ENCODE assay signal across 13 mouse cellular contexts in the genomic region with DNA sequence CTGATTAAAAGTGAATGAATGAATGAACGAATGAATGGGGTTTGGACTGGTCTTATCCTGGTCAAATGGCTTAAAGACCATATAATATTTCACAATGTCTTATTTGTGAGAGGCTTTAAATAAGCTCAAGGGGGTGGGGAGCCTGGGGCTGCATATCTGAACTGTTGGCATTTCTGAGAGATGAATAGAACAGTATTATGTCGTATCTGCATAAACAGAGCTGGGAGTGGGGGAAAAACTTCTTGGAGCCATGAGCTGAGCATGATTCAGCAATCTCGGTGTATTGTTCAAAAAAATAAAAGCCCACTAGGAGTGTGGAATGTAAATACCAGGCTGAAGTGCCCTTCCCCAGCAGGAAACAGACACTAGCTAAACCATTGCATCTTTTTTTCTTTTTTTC.
DNase-seq lines count a peak whose midpoint lies in the region; ATAC-seq and TF ChIP-seq lines count a peak whose summit lies in the region.
"Had no signal": no experiment of that assay in that cellular context is flagged by ENCODE, and none has a peak within 500 bp of the region (broad histone marks: within the 10 kb centered on the region; RNA-seq: fewer than 3 reads in every experiment).

No protein-coding gene starts in this region.

- peaks cover 12% of the 10 kb centered on the region for H3K4me1 ChIP-seq in forebrain, embryonic 12.5 days
- peaks cover 17% of the 10 kb centered on the region for H3K4me1 ChIP-seq in forebrain, embryonic 10.5 days
- no peaks in the 10 kb centered on the region for H3K4me1 ChIP-seq in neural tube, embryonic 14.5 days (ENCODE audit: control insufficient read depth, insufficient read depth, low read length)
- H3K4me1 ChIP-seq in neural tube, embryonic 15.5 days, result no peaks in the 10 kb centered on the region
- no peaks in the 10 kb centered on the region for H3K4me1 ChIP-seq in stomach, postnatal 0 days (replicated peaks; ENCODE audit: control insufficient read depth, insufficient read depth)

- no peak for TF ChIP-seq EP300 in stomach, postnatal 0 days (optimal IDR thresholded peaks at IDR 0.05)

- H3K27me3 ChIP-seq in forebrain, embryonic 12.5 days, result no peaks in the 10 kb centered on the region
- no peaks in the 10 kb centered on the region for H3K27me3 ChIP-seq in forebrain, embryonic 10.5 days (ENCODE audit: poor library complexity, severe bottlenecking)
- H3K27me3 ChIP-seq in neural tube, embryonic 14.5 days (ENCODE audit: control insufficient read depth, insufficient read depth, low read length), result no peaks in the 10 kb centered on the region
- no peaks in the 10 kb centered on the region for H3K27me3 ChIP-seq in neural tube, embryonic 15.5 days (replicated peaks)
- no peaks in the 10 kb centered on the region for H3K27me3 ChIP-seq in stomach, postnatal 0 days (ENCODE audit: control insufficient read depth, insufficient read depth, low read length)

- WGBS in forebrain, embryonic 12.5 days, result 22% methylated on average over 3 of the region's 3 CpGs
- 49% methylated on average over 3 of the region's 3 CpGs for WGBS in forebrain, embryonic 10.5 days
- 39% methylated on average over 3 of the region's 3 CpGs for WGBS in neural tube, embryonic 14.5 days
- WGBS in neural tube, embryonic 15.5 days, result 51% methylated on average over 3 of the region's 3 CpGs
- WGBS in stomach, postnatal 0 days, result 19% methylated on average over 3 of the region's 3 CpGs

- no peak overlapping the region for H3K4me3 ChIP-seq in forebrain, embryonic 12.5 days (replicated peaks)
- H3K4me3 ChIP-seq in forebrain, embryonic 10.5 days, result no peak overlapping the region
- no peak overlapping the region for H3K4me3 ChIP-seq in neural tube, embryonic 14.5 days (ENCODE audit: low read depth, low read length)
- no peak overlapping the region for H3K4me3 ChIP-seq in neural tube, embryonic 15.5 days (replicated peaks)
- no peak overlapping the region for H3K4me3 ChIP-seq in stomach, postnatal 0 days (ENCODE audit: low read depth, low read length)

- H3K4me2 ChIP-seq in forebrain, embryonic 12.5 days, result no peak overlapping the region
- no peak overlapping the region for H3K4me2 ChIP-seq in neural tube, embryonic 14.5 days (ENCODE audit: low read depth, low read length)
- no peak overlapping the region for H3K4me2 ChIP-seq in neural tube, embryonic 15.5 days
- no peak overlapping the region for H3K4me2 ChIP-seq in stomach, postnatal 0 days (replicated peaks; ENCODE audit: low read depth)

- no peaks in the 10 kb centered on the region for H3K9me3 ChIP-seq in forebrain, embryonic 12.5 days
- H3K9me3 ChIP-seq in forebrain, embryonic 10.5 days, result no peaks in the 10 kb centered on the region
- H3K9me3 ChIP-seq in neural tube, embryonic 14.5 days (ENCODE audit: control insufficient read depth, low read length), result no peaks in the 10 kb centered on the region
- no peaks in the 10 kb centered on the region for H3K9me3 ChIP-seq in neural tube, embryonic 15.5 days (replicated peaks)
- no peaks in the 10 kb centered on the region for H3K9me3 ChIP-seq in stomach, postnatal 0 days (ENCODE audit: control insufficient read depth, low read length)

- peak; percentile 42; the same call in 1 of the 2 replicates for ATAC-seq in forebrain, embryonic 12.5 days (ENCODE audit: low FRiP score)
- peak; percentile 15; the same call in 1 of the 2 replicates for ATAC-seq in neural tube, embryonic 14.5 days (ENCODE audit: low read depth)
- no peak for ATAC-seq in neural tube, embryonic 15.5 days (ENCODE audit: low FRiP score)
- ATAC-seq in stomach, postnatal 0 days (ENCODE audit: low FRiP score, low TSS enrichment), result peak; percentile 76

- H3K27ac ChIP-seq in forebrain, embryonic 12.5 days, result no peak overlapping the region
- H3K27ac ChIP-seq in forebrain, embryonic 10.5 days, result no peak overlapping the region
- H3K27ac ChIP-seq in neural tube, embryonic 14.5 days (ENCODE audit: low read depth, low read length), result no peak overlapping the region
- H3K27ac ChIP-seq in neural tube, embryonic 15.5 days (replicated peaks), result no peak overlapping the region
- H3K27ac ChIP-seq in stomach, postnatal 0 days (replicated peaks), result no peak overlapping the region
- H3K27ac ChIP-seq: macrophage had no signal

- TF ChIP-seq CTCF in stomach, postnatal 0 days (IDR thresholded peaks at IDR 0.05; ENCODE audit: low read depth), result no peak

- DNase-seq in forebrain, embryonic 10.5 days (ENCODE audit: extremely low spot score, low spot score), result no peak
- DNase-seq in lung, postnatal 36 days, result peak; percentile 47
- DNase-seq in stomach, postnatal 0 days (ENCODE audit: low spot score), result peak; percentile 27
- DNase-seq in kidney, postnatal 10 days, result no peak
- DNase-seq in urinary bladder, postnatal 25 days (ENCODE audit: low spot score), result no peak
- DNase-seq: adrenal gland, adult 8-10 months; B cell, adult 2 months; retina, postnatal 1 day; thymus, postnatal 36 days had no signal

- no peaks in the 10 kb centered on the region for H3K36me3 ChIP-seq in forebrain, embryonic 12.5 days (replicated peaks)
- no peaks in the 10 kb centered on the region for H3K36me3 ChIP-seq in forebrain, embryonic 10.5 days (replicated peaks)
- H3K36me3 ChIP-seq in neural tube, embryonic 14.5 days (ENCODE audit: control insufficient read depth, insufficient read depth, low read length), result no peaks in the 10 kb centered on the region
- H3K36me3 ChIP-seq in neural tube, embryonic 15.5 days, result no peaks in the 10 kb centered on the region
- no peaks in the 10 kb centered on the region for H3K36me3 ChIP-seq in stomach, postnatal 0 days (ENCODE audit: control insufficient read depth, insufficient read depth, low read length)

- no peak overlapping the region for H3K9ac ChIP-seq in forebrain, embryonic 12.5 days
- H3K9ac ChIP-seq in neural tube, embryonic 14.5 days (replicated peaks; ENCODE audit: low read depth, low read length), result no peak overlapping the region
- H3K9ac ChIP-seq in neural tube, embryonic 15.5 days (replicated peaks), result no peak overlapping the region
- H3K9ac ChIP-seq in stomach, postnatal 0 days (ENCODE audit: low read length), result no peak overlapping the region

Comparison
In these comparisons a context has a peak if more than half of its experiments do, and no peak if none do; other contexts are left out.
1. DNase-seq: peak in lung, postnatal 36 days (single experiment) and stomach, postnatal 0 days (single experiment); none in forebrain, embryonic 10.5 days (single experiment), kidney, postnatal 10 days (single experiment) and urinary bladder, postnatal 25 days (single experiment).